Mouse (Mus musculus) ES-Bruce4 (cell line): ENCODE measurements at regions not wholly inside any gene's neighbourhood (a gene's known extent, or its start where the extent isn't known, plus 50 kb on each side); places are given as distances from the start of the nearest gene placed in this dataset.
"Not testable (repeated sequence)": the region's sequence is repeated elsewhere in the genome, so short reads cannot be mapped to it uniquely, and the experiment has no call there.

Experiments
- H3K27ac ChIP-seq: 2 replicates; pipeline ENCODE4 v1.5.1; 2012; ENCODE audit warnings: low read length, inconsistent platforms; ENCODE audit not compliant: insufficient read depth
- H3K27me3 ChIP-seq: 2 replicates; pipeline ENCODE4 v1.6.1; 2012; ENCODE audit warnings: mild to moderate bottlenecking, low read length, inconsistent platforms; ENCODE audit not compliant: control insufficient read depth, poor library complexity, insufficient read depth, severe bottlenecking
- H3K36me3 ChIP-seq: 2 replicates; pipeline ENCODE4 v1.6.1; 2012; ENCODE audit warnings: inconsistent platforms, mild to moderate bottlenecking, low read length, moderate library complexity; ENCODE audit not compliant: control insufficient read depth, poor library complexity, insufficient read depth, severe bottlenecking
- H3K4me1 ChIP-seq: one replicate; pipeline ENCODE4 v1.8.1; 2011; ENCODE audit warnings: low read length; ENCODE audit not compliant: control insufficient read depth, insufficient read depth
- H3K4me3 ChIP-seq: 2 replicates; pipeline ENCODE4 v1.5.1; 2011; ENCODE audit warnings: low read depth, mild to moderate bottlenecking, low read length
- H3K9ac ChIP-seq: 2 replicates; pipeline ENCODE4 v1.6.1; 2012; ENCODE audit warnings: low read depth, mild to moderate bottlenecking, inconsistent platforms; ENCODE audit not compliant: poor library complexity, severe bottlenecking
- H3K9me3 ChIP-seq: replicated peaks from 2 replicates; pipeline ENCODE4 v1.6.1; 2012; ENCODE audit warnings: mild to moderate bottlenecking, low read length, inconsistent platforms; ENCODE audit not compliant: control insufficient read depth, poor library complexity, insufficient read depth, severe bottlenecking

DNA sequence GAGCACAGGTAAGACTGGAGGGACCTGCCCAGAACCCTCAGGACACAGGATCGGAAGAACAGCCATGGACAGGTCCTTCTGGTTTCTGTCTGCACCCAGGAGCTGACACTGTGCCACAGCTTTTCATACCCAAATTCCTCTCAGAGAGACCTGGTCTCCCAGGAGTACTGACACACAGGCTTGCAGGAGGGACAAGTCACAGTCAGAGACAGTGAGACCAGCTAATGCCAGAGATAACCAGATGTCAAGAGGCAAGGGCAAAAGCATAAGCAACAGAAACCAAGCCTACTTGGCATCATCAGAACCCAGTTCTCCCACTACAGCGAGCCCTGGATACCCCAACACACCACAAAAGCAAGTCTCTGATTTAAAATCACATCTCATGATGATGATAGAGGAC is 122.3 kb downstream of the Gm31371 start:
- not testable (repeated sequence) for H3K36me3 ChIP-seq, H3K27me3 ChIP-seq, H3K27ac ChIP-seq, H3K4me1 ChIP-seq, H3K9me3 ChIP-seq, H3K9ac ChIP-seq, H3K4me3 ChIP-seq

DNA sequence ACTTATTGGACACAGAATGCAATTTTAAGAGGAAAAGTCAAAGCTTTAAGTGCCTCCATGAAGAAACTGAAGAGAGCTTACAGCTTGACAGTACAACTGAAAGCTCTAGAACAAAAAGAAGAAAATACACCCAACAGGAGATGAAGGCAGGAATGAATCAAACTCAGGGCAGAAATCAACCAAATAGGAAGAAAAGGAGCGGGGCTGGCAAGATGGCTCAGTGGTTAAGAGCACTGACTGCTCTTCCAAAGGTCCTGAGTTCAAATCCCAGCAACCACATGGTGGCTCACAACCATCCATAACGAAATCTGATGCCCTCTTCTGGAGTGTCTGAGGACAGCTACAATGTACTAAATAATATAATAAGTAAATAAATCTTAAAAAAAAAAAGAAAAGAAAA is 124.8 kb downstream of the Gm31371 start:
- not testable (repeated sequence) for H3K9me3 ChIP-seq, H3K4me3 ChIP-seq, H3K4me1 ChIP-seq, H3K36me3 ChIP-seq, H3K9ac ChIP-seq, H3K27me3 ChIP-seq, H3K27ac ChIP-seq

DNA sequence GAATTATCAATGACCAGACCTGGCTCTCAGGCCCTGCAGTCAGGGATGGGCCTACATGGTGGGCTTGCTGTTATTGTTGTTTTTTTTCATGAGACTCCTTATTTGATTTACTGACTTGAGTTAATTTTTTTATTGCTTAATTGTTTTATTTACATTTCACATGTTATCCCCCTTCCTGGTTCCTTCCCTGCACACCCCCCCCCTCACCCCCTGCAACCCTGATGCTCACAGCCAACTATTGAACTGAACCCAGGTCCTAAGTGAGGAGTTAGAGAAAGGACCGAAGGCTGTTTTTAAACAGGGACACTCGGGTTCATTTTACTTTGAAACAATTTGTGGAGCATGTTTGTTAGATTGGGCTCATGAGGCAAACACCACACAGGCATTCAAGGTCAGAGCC is 126.9 kb downstream of the Gm31371 start:
- H3K9me3 ChIP-seq, H3K9ac ChIP-seq, H3K27ac ChIP-seq, H3K4me1 ChIP-seq, H3K4me3 ChIP-seq, H3K27me3 ChIP-seq, H3K36me3 ChIP-seq: not testable (repeated sequence)

DNA sequence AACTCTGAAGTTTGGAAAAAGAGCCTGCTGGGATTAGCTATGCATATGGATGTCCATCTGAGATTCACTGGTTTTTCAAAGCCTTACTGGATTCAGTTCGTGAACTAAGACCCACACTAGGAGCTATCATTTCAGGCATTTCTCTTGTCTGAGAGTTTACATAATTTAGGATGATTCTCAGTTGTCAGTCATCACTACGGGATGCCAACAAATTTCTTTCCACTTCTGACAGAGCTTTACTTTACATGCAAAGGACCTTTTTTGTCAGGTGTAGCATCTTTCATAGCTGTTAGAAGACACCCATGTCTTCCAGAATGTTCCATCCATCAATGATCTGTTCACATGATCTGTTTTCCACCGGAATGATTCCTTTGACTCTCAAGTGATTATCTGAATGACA is 154.4 kb downstream of the Gm31371 start:
- H3K27ac ChIP-seq, H3K9me3 ChIP-seq, H3K9ac ChIP-seq, H3K4me3 ChIP-seq, H3K4me1 ChIP-seq, H3K27me3 ChIP-seq, H3K36me3 ChIP-seq: not testable (repeated sequence)

DNA sequence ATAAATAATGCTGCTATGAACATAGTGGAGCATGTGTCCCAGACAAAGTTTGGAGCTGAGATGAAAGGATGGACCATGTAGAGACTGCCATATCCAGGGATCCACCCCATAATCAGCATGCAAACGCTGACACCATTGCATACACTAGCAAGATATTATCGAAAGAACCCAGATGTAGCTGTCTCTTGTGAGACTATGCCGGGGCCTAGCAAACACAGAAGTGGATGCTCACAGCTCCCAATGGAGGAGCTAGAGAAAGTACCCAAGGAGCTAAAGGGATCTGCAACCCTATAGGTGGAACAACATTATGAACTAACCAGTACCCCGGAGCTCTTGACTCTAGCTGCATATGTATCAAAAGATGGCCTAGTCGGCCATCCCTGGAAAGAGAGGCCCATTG is 194.9 kb downstream of the Gm31371 start:
- not testable (repeated sequence) for H3K4me1 ChIP-seq, H3K27me3 ChIP-seq, H3K36me3 ChIP-seq, H3K27ac ChIP-seq, H3K9ac ChIP-seq, H3K4me3 ChIP-seq, H3K9me3 ChIP-seq

DNA sequence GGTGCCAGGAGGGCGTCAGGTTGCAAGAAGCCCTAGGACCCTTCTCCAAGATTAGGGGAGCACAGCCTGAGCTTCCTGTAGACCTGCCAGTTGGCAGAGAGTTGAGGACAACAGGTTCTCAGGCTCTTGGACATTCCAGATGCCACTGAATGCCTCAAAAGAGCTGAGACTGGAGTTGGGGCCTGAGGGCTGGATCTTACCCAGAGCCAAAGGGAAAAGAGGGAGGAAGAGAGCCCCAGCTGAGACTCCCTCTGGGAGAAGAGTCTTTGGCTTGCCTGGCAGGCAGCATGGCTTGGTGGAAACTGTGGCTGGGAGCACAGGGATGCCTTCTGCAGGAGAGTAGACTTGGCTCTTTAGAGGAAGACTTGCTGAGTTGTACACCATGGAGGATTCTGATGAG is 197.0 kb downstream of the Gm31371 start:
- H3K9ac ChIP-seq, H3K4me3 ChIP-seq, H3K27me3 ChIP-seq, H3K9me3 ChIP-seq, H3K36me3 ChIP-seq, H3K27ac ChIP-seq, H3K4me1 ChIP-seq: not testable (repeated sequence)

DNA sequence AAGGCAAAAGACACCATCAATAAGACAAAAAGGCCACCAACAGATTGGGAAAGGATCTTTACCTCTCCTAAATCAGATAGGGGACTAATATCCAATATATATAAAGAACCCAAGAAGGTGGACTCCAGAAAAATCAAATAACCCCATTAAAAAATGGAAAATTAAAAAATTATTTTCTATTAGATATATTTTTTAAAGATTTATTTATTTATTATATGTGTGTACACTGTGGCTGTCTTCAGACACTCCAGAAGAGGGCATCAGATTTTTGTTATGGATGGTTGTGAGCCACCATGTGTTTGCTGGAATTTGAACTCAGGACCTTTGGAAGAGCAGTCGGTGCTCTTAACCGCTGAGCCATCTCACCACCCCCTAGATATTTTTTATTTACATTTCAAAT is 199.2 kb downstream of the Gm31371 start:
- not testable (repeated sequence) for H3K36me3 ChIP-seq, H3K27me3 ChIP-seq, H3K9me3 ChIP-seq, H3K4me3 ChIP-seq, H3K27ac ChIP-seq, H3K4me1 ChIP-seq, H3K9ac ChIP-seq

DNA sequence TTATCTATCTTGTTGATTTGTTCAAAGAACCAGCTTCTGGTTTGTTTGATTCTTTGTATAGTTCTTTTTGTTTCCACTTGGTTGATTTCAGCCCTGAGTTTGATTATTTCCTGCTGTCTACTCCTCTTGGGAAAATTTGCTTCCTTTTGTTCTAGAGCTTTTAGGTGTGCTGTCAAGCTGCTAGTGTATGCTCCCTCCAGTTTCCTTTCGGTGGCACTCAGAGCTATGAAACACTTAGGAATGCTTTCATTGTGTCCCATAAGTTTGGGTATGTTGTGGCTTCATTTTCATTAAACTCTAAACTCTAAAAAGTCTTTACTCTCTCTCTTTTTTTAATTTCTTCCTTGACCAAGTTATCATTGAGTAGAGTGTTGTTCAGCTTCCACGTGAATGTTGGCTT is 204.0 kb downstream of the Gm31371 start:
- not testable (repeated sequence) for H3K27me3 ChIP-seq, H3K27ac ChIP-seq, H3K9me3 ChIP-seq, H3K4me3 ChIP-seq, H3K36me3 ChIP-seq, H3K9ac ChIP-seq, H3K4me1 ChIP-seq

DNA sequence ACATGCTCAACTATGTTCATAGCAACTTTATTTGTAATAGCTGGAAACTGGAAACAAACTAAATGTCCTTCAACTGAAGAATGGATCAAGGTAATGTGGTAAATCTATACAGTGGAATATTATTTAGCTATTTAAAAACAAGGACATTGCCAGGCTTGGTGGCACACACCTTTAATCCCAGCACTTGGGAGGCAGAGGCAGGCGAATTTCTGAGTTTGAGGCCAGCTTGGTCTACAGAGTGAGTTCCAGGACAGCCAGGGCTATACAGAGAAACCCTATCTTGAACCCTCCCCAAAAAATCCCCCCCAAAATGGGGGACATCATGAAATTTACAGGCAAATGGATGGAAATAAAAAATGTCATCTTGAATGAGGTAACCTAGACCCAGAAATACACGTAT is 213.6 kb downstream of the Gm31371 start:
- not testable (repeated sequence) for H3K27me3 ChIP-seq, H3K9ac ChIP-seq, H3K36me3 ChIP-seq, H3K27ac ChIP-seq, H3K4me1 ChIP-seq, H3K9me3 ChIP-seq, H3K4me3 ChIP-seq

DNA sequence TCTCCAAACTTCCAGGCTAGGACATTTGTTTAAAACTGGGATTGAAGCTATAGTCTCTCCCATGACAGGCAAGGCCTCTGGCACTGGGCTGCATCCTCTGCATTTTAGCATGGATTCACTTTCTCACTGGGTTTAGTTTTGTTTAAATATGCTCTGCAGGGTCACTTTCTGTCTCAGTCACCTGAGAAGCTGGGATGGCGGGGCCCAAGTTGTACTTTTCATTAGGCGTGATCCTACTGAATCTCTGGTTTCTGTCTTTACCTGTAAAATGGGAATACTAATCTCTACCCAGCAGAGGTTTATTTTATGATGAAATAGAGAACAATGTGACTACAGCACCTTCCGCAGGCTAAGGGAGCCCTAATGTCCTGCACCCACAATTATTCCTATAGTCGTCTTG is 216.4 kb downstream of the Gm31371 start:
- H3K9ac ChIP-seq, H3K27ac ChIP-seq, H3K27me3 ChIP-seq, H3K9me3 ChIP-seq, H3K4me1 ChIP-seq, H3K36me3 ChIP-seq, H3K4me3 ChIP-seq: not testable (repeated sequence)
